Mouse (Mus musculus): ENCODE measurements around the gene Zfp831. TPM values are rescaled to one million over a fixed set of nuclear protein-coding genes. Genes with fewer than 3 reads are reported as not detected.

Zfp831 gene
- polyA plus RNA-seq (2014; fragmentation: Nextera tagmentation; extraction: Ambion mirVana), result not detected in 2 replicates

- H3K4me2 ChIP-seq (ENCODE audit: low read length), result no peak within 1 kb of the TSS
- WGBS, result 86% methylated on average over 18 of the region's 18 CpGs
- H3K27me3 ChIP-seq (replicated peaks; ENCODE audit: control insufficient read depth, insufficient read depth, low read length), result no peaks in the 10 kb centered on the region
- H3K9ac ChIP-seq (ENCODE audit: low read length), result no peak within 1 kb of the TSS
- no peaks in the 10 kb centered on the region for H3K36me3 ChIP-seq (ENCODE audit: control insufficient read depth, insufficient read depth, low read length)
- no peak for DNase-seq (ENCODE audit: low spot score)
- H3K4me1 ChIP-seq (ENCODE audit: control insufficient read depth, insufficient read depth, low read length), result no peaks in the 10 kb centered on the region
- H3K9me3 ChIP-seq (replicated peaks; ENCODE audit: control insufficient read depth, low read length), result no peaks in the 10 kb centered on the region; the same call in 1 of the 2 replicates
- H3K27ac ChIP-seq (ENCODE audit: low read depth, low read length), result no peak within 1 kb of the TSS
- ATAC-seq, result no peak
- H3K4me3 ChIP-seq (ENCODE audit: low read depth, low read length), result no peak within 1 kb of the TSS
Measured at GRCm38 (mm10) chr2:174643448-174644144, at the start of gene Zfp831. Zfp831 (plus strand) TSS chr2:174643534.

GRCm38 (mm10) chr2:174594965-174595364, 48.4 kb upstream of the Zfp831 start:
- no peak for ATAC-seq
- Histone ChIP-seq H3K27ac (ENCODE audit: low read depth, low read length) (no peak overlapping the region), H3K4me2 (ENCODE audit: low read length) (no peak overlapping the region), H3K4me3 (ENCODE audit: low read depth, low read length) (no peak overlapping the region), H3K9me3 (replicated peaks; ENCODE audit: control insufficient read depth, low read length) (no peaks in the 10 kb centered on the region), H3K27me3 (replicated peaks; ENCODE audit: control insufficient read depth, insufficient read depth, low read length) (no peaks in the 10 kb centered on the region), H3K36me3 (ENCODE audit: control insufficient read depth, insufficient read depth, low read length) (no peaks in the 10 kb centered on the region), H3K4me1 (ENCODE audit: control insufficient read depth, insufficient read depth, low read length) (no peaks in the 10 kb centered on the region; the same call in 1 of the 2 replicates), H3K9ac (ENCODE audit: low read length) (no peak overlapping the region)
- no peak for DNase-seq (ENCODE audit: low spot score)
- 79% methylated on average over 9 of the region's 9 CpGs for WGBS

GRCm38 (mm10) chr2:174595611-174596010, 47.7 kb upstream of the Zfp831 start:
- Histone ChIP-seq H3K4me3 (ENCODE audit: low read depth, low read length) (no peak overlapping the region), H3K9me3 (replicated peaks; ENCODE audit: control insufficient read depth, low read length) (no peaks in the 10 kb centered on the region), H3K4me1 (ENCODE audit: control insufficient read depth, insufficient read depth, low read length) (no peaks in the 10 kb centered on the region; the same call in 1 of the 2 replicates), H3K27ac (ENCODE audit: low read depth, low read length) (no peak overlapping the region), H3K27me3 (replicated peaks; ENCODE audit: control insufficient read depth, insufficient read depth, low read length) (no peaks in the 10 kb centered on the region), H3K36me3 (ENCODE audit: control insufficient read depth, insufficient read depth, low read length) (no peaks in the 10 kb centered on the region), H3K4me2 (ENCODE audit: low read length) (no peak overlapping the region), H3K9ac (ENCODE audit: low read length) (no peak overlapping the region)
- 90% methylated on average over 2 of the region's 2 CpGs for WGBS
- ATAC-seq, result no peak
- DNase-seq (ENCODE audit: low spot score), result no peak

GRCm38 (mm10) chr2:174596457-174596856, 46.9 kb upstream of the Zfp831 start:
- WGBS, result 70% methylated on average over 15 of the region's 15 CpGs
- ATAC-seq, result no peak
- no peaks in the 10 kb centered on the region; the same call in 1 of the 2 replicates for H3K4me1 ChIP-seq (ENCODE audit: control insufficient read depth, insufficient read depth, low read length)

GRCm38 (mm10) chr2:174598451-174598850, 44.9 kb upstream of the Zfp831 start:
- no peak for DNase-seq (ENCODE audit: low spot score)
- H3K4me1 ChIP-seq (ENCODE audit: control insufficient read depth, insufficient read depth, low read length), result no peaks in the 10 kb centered on the region; the same call in 1 of the 2 replicates
- H3K27ac ChIP-seq (ENCODE audit: low read depth, low read length), result no peak overlapping the region
- no peaks in the 10 kb centered on the region for H3K27me3 ChIP-seq (replicated peaks; ENCODE audit: control insufficient read depth, insufficient read depth, low read length)
- no peaks in the 10 kb centered on the region for H3K36me3 ChIP-seq (ENCODE audit: control insufficient read depth, insufficient read depth, low read length)
- no peaks in the 10 kb centered on the region for H3K9me3 ChIP-seq (replicated peaks; ENCODE audit: control insufficient read depth, low read length)
- no peak overlapping the region for H3K4me2 ChIP-seq (ENCODE audit: low read length)
- WGBS, result 87% methylated on average over 12 of the region's 12 CpGs
- H3K9ac ChIP-seq (ENCODE audit: low read length), result no peak overlapping the region
- H3K4me3 ChIP-seq (ENCODE audit: low read depth, low read length), result no peak overlapping the region
- ATAC-seq, result no peak

More at GRCm38 (mm10) chr2:174596457-174596856, 46.9 kb upstream of the Zfp831 start:
- Histone ChIP-seq H3K4me2 (ENCODE audit: low read length) (no peak overlapping the region), H3K27me3 (replicated peaks; ENCODE audit: control insufficient read depth, insufficient read depth, low read length) (no peaks in the 10 kb centered on the region), H3K27ac (ENCODE audit: low read depth, low read length) (no peak overlapping the region), H3K9ac (ENCODE audit: low read length) (no peak overlapping the region), H3K4me3 (ENCODE audit: low read depth, low read length) (no peak overlapping the region), H3K9me3 (replicated peaks; ENCODE audit: control insufficient read depth, low read length) (no peaks in the 10 kb centered on the region), H3K36me3 (ENCODE audit: control insufficient read depth, insufficient read depth, low read length) (no peaks in the 10 kb centered on the region)
- peak; percentile 13 for DNase-seq (ENCODE audit: low spot score)

GRCm38 (mm10) chr2:174599071-174599635, 44.2 kb upstream of the Zfp831 start:
- H3K27me3 ChIP-seq (replicated peaks; ENCODE audit: control insufficient read depth, insufficient read depth, low read length), result no peaks in the 10 kb centered on the region
- H3K4me1 ChIP-seq (ENCODE audit: control insufficient read depth, insufficient read depth, low read length), result no peaks in the 10 kb centered on the region; the same call in 1 of the 2 replicates
- H3K4me3 ChIP-seq (ENCODE audit: low read depth, low read length), result no peak overlapping the region
- H3K4me2 ChIP-seq (ENCODE audit: low read length), result no peak overlapping the region
- H3K27ac ChIP-seq (ENCODE audit: low read depth, low read length), result no peak overlapping the region
- H3K9me3 ChIP-seq (replicated peaks; ENCODE audit: control insufficient read depth, low read length), result no peaks in the 10 kb centered on the region
- no peaks in the 10 kb centered on the region for H3K36me3 ChIP-seq (ENCODE audit: control insufficient read depth, insufficient read depth, low read length)
- no peak for DNase-seq (ENCODE audit: low spot score)
- H3K9ac ChIP-seq (ENCODE audit: low read length), result no peak overlapping the region
- WGBS, result 88% methylated on average over 9 of the region's 9 CpGs
- no peak for ATAC-seq

- ATAC-seq, result no peak
- no peaks in the 10 kb centered on the region for H3K9me3 ChIP-seq (replicated peaks; ENCODE audit: control insufficient read depth, low read length)
- DNase-seq (ENCODE audit: low spot score), result peak; percentile 15
- no peak overlapping the region for H3K4me2 ChIP-seq (ENCODE audit: low read length)
- H3K27ac ChIP-seq (ENCODE audit: low read depth, low read length), result no peak overlapping the region
- H3K36me3 ChIP-seq (ENCODE audit: control insufficient read depth, insufficient read depth, low read length), result no peaks in the 10 kb centered on the region
- H3K9ac ChIP-seq (ENCODE audit: low read length), result no peak overlapping the region
- H3K4me1 ChIP-seq (ENCODE audit: control insufficient read depth, insufficient read depth, low read length), result no peaks in the 10 kb centered on the region; the same call in 1 of the 2 replicates
- no peak overlapping the region for H3K4me3 ChIP-seq (ENCODE audit: low read depth, low read length)
- 81% methylated on average over 9 of the region's 9 CpGs for WGBS
- H3K27me3 ChIP-seq (replicated peaks; ENCODE audit: control insufficient read depth, insufficient read depth, low read length), result no peaks in the 10 kb centered on the region
Measured at GRCm38 (mm10) chr2:174599853-174600271, 43.5 kb upstream of the Zfp831 start.

GRCm38 (mm10) chr2:174601938-174602685, 41.2 kb upstream of the Zfp831 start:
- Histone ChIP-seq H3K4me1 (ENCODE audit: control insufficient read depth, insufficient read depth, low read length) (no peaks in the 10 kb centered on the region; the same call in 1 of the 2 replicates), H3K4me2 (ENCODE audit: low read length) (no peak overlapping the region), H3K9ac (ENCODE audit: low read length) (no peak overlapping the region), H3K36me3 (ENCODE audit: control insufficient read depth, insufficient read depth, low read length) (no peaks in the 10 kb centered on the region), H3K27me3 (replicated peaks; ENCODE audit: control insufficient read depth, insufficient read depth, low read length) (no peaks in the 10 kb centered on the region), H3K27ac (ENCODE audit: low read depth, low read length) (no peak overlapping the region), H3K9me3 (replicated peaks; ENCODE audit: control insufficient read depth, low read length) (no peaks in the 10 kb centered on the region), H3K4me3 (ENCODE audit: low read depth, low read length) (no peak overlapping the region)
- DNase-seq (ENCODE audit: low spot score), result no peak
- ATAC-seq, result no peak
- 85% methylated on average over 9 of the region's 9 CpGs for WGBS

All from forebrain, embryonic 14.5 days (tissue).